Mouse (Mus musculus) cerebellum, adult 2 months (tissue): ENCODE results near the gene Evl.

Experiments
- CTCF ChIP-seq: fragments of 200-500 bp; IDR thresholded peaks from 2 replicates; pipeline ENCODE4 v1.5.1; 2011; ENCODE audit warnings: low read depth, mild to moderate bottlenecking, control low read depth, low read length, moderate library complexity, borderline replicate concordance; ENCODE audit not compliant: insufficient read depth
- POLR2A ChIP-seq: fragments of 200-500 bp; IDR thresholded peaks from 2 replicates; pipeline ENCODE4 v1.6.1; 2011; ENCODE audit warnings: low read length, control low read depth, borderline replicate concordance; ENCODE audit not compliant: insufficient read depth

DNA sequence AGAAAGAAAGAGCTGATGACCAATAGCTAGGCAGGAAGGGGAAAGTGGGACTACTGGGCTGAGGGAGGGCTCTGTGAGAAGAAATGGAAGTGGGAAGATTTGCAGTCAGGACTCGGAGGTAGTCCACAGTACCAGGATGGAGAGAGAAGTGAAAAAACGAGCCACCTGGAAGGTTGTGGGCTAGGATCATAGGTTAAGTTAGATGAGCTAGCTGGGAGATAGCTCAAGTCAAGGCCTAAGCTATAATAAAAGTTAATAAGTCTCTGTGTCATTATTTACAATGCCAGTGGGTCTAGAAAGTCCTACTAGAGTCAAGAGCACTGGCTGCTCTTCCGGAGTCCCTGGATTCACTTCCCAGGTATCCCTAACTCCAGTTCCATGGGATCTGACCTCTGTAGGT lies 164.0 kb downstream of the Evl start:
- no peak for TF ChIP-seq CTCF
- TF ChIP-seq POLR2A: no peak
